Comparison of ENCODE assay signal across 8 mouse cellular contexts in genomic region chr16:44394577-44395243, GRCm38 (mm10). TPM values are rescaled to one million over a fixed set of nuclear protein-coding genes. Genes with fewer than 3 reads are reported as not detected.
DNase-seq lines count a peak whose midpoint lies in the region; ATAC-seq and TF ChIP-seq lines count a peak whose summit lies in the region.

TSS of gene Cfap44 (plus strand) at chr16:44394796.

- H3K36me3 ChIP-seq in intestine, postnatal 0 days (ENCODE audit: control insufficient read depth, insufficient read depth) = no peaks in the 10 kb centered on the region

- intact Hi-C loops in left cerebral cortex, postnatal 14 days (cut with DNase I) = no loop called here

- H3K27me3 ChIP-seq in intestine, postnatal 0 days (replicated peaks; ENCODE audit: control insufficient read depth, insufficient read depth, low read length) = no peaks in the 10 kb centered on the region

- peak; percentile 88 for ATAC-seq in granulocyte monocyte progenitor cell, adult 5-6 weeks (replicated peaks; ENCODE audit: poor library complexity, severe bottlenecking)
- 0 out of 2 replicates have a peak, but pooled peaks have one; percentile 26 for ATAC-seq in intestine, postnatal 0 days
- peak; percentile 91 for ATAC-seq in megakaryocyte progenitor cell, adult 5-6 weeks (replicated peaks; ENCODE audit: poor library complexity)
- ATAC-seq in erythroblast, adult 5-6 weeks (replicated peaks; ENCODE audit: low FRiP score, poor library complexity, severe bottlenecking) = no peak

- 2% methylated on average over 17 of the region's 17 CpGs for WGBS in intestine, postnatal 0 days

- H3K9me3 ChIP-seq in intestine, postnatal 0 days (ENCODE audit: control insufficient read depth) = peaks cover 3% of the 10 kb centered on the region; the same call in 1 of the 2 replicates

- DNase-seq in adrenal gland, adult 8-10 months = peak; percentile 72
- DNase-seq in left cerebral cortex, postnatal 14 days (ENCODE audit: low spot score in 2 of 2) = peak; percentile 91 to 96
- DNase-seq in right cerebral cortex, postnatal 10 days (ENCODE audit: low spot score in 2 of 2) = peak; percentile 94 to 95

- TF ChIP-seq POLR2A in cortical plate, adult 2 months (IDR thresholded peaks at IDR 0.05; ENCODE audit: extremely low read depth, insufficient read depth, low read length) = peak; percentile 71

- no peak within 1 kb of the TSS for H3K9ac ChIP-seq in intestine, postnatal 0 days (ENCODE audit: low read depth, low read length)

- peak within 1 kb of the TSS; percentile 52 for H3K4me2 ChIP-seq in intestine, postnatal 0 days (replicated peaks; ENCODE audit: low read depth)

- H3K27ac ChIP-seq in cortical plate, adult 2 months (ENCODE audit: insufficient read depth, low read length) = peak within 1 kb of the TSS; percentile 3; the same call in 1 of the 2 replicates
- no peak within 1 kb of the TSS for H3K27ac ChIP-seq in intestine, postnatal 0 days (ENCODE audit: low read depth, low read length)

- TF ChIP-seq CTCF in cortical plate, adult 2 months (IDR thresholded peaks at IDR 0.05; ENCODE audit: extremely low read depth, insufficient read depth, low read length) = no peak
- TF ChIP-seq CTCF in intestine, postnatal 0 days (IDR thresholded peaks at IDR 0.05; ENCODE audit: low read depth) = no peak

- H3K4me1 ChIP-seq in cortical plate, adult 2 months (ENCODE audit: control insufficient read depth, insufficient read depth, low read length) = peaks cover 4% of the 10 kb centered on the region; the same call in 1 of the 2 replicates
- no peaks in the 10 kb centered on the region for H3K4me1 ChIP-seq in intestine, postnatal 0 days (replicated peaks; ENCODE audit: control insufficient read depth, insufficient read depth, low read length)

- peak within 1 kb of the TSS; percentile 16 for H3K4me3 ChIP-seq in cortical plate, adult 2 months (ENCODE audit: insufficient read depth, low read length)
- 0 out of 2 replicates have a peak within 1 kb of the TSS, but pooled peaks have one; percentile 16 for H3K4me3 ChIP-seq in intestine, postnatal 0 days (ENCODE audit: low read depth, low read length)

RNA-seq across cellular contexts. Expression of gene Cfap44, which starts in this region (rescaled TPM):
- 1 to 10 TPM in 1 of 4 experiments, under 1 TPM in 3; 0.43 to 2.3 (median 0.70) TPM for total RNA-seq in adrenal gland, adult 8-10 months (2022)
- 3.3 and 3.8 TPM in 2 replicates for polyA plus RNA-seq in cortical plate, adult 2 months (2012; rRNA removed)
- total RNA-seq in granulocyte monocyte progenitor cell, adult 5-6 weeks (2014; fragmentation: Nextera tagmentation) = not detected in 2 replicates
- 0.26 TPM in 1 of 2 replicates, not detected in the other for total RNA-seq in granulocyte monocyte progenitor cell, adult 5-6 weeks (2017)
- polyA plus RNA-seq in intestine, postnatal 0 days (2015; fragmentation: Nextera tagmentation; extraction: Ambion mirVana) = not detected in 2 replicates
- total RNA-seq in left cerebral cortex, postnatal 14 days (2021) = 1 to 10 TPM; 4.1 to 5.8 TPM
- total RNA-seq in megakaryocyte progenitor cell, adult 5-6 weeks (2015) = not detected in 2 replicates
- 0.30 TPM in 1 of 2 replicates, not detected in the other for total RNA-seq in megakaryocyte progenitor cell, adult 5-6 weeks (2017)
- not detected in 2 replicates for total RNA-seq in erythroblast, adult 5-6 weeks (2015; ENCODE audit: low replicate concordance)
- not detected in 2 replicates for total RNA-seq in erythroblast, adult 5-6 weeks (2017; ENCODE audit: low replicate concordance)

Comparison
In these comparisons a context has a peak if more than half of its experiments do, and no peak if none do; other contexts are left out.
1. Peak in ATAC-seq in granulocyte monocyte progenitor cell, adult 5-6 weeks; RNA of the gene not detected or under 1 TPM.
2. Peak in ATAC-seq, H3K4me3 ChIP-seq and H3K4me2 ChIP-seq in intestine, postnatal 0 days; RNA of the gene not detected or under 1 TPM.
3. Peak in ATAC-seq in megakaryocyte progenitor cell, adult 5-6 weeks; RNA of the gene not detected or under 1 TPM.